Mouse (Mus musculus) hindbrain, embryonic 12.5 days (tissue): ENCODE measurements around the gene Slco1a5. TPM values are rescaled to one million over a fixed set of nuclear protein-coding genes. Genes with fewer than 3 reads are reported as not detected.
A peak's percentile ranks its signal among the peaks of the same experiment; 100 is the strongest.
"Not testable (repeated sequence)": the region's sequence is repeated elsewhere in the genome, so short reads cannot be mapped to it uniquely, and the experiment has no call there.

Experiments used
- ATAC-seq: fragments of 200-750 bp; cut with Nextera tagmentation; 2 replicates; pipeline ENCODE4 v1.8.0; 2017; ENCODE audit warnings: moderate TSS enrichment; ENCODE audit not compliant: low FRiP score
- H3K27ac ChIP-seq: fragments of 300-500 bp; sonication (generic); 2 replicates; pipeline ENCODE4 v1.5.1; 2016; ENCODE audit warnings: mild to moderate bottlenecking
- H3K27me3 ChIP-seq: fragments of 300-500 bp; sonication (generic); 2 replicates; pipeline ENCODE4 v1.6.1; 2016; ENCODE audit warnings: mild to moderate bottlenecking
- H3K36me3 ChIP-seq: fragments of 300-500 bp; sonication (generic); 2 replicates; pipeline ENCODE4 v1.6.1; 2016; ENCODE audit warnings: mild to moderate bottlenecking
- H3K4me1 ChIP-seq: fragments of 300-500 bp; sonication (generic); 2 replicates; pipeline ENCODE4 v1.6.1; 2016
- H3K4me2 ChIP-seq: fragments of 300-500 bp; sonication (generic); replicated peaks from 2 replicates; pipeline ENCODE4 v1.6.1; 2016; ENCODE audit warnings: mild to moderate bottlenecking
- H3K4me3 ChIP-seq: fragments of 300-500 bp; sonication (generic); 2 replicates; pipeline ENCODE4 v1.5.1; 2016; ENCODE audit warnings: mild to moderate bottlenecking
- H3K9ac ChIP-seq: fragments of 300-500 bp; sonication (generic); 2 replicates; pipeline ENCODE4 v1.6.1; 2016; ENCODE audit warnings: mild to moderate bottlenecking, moderate library complexity
- H3K9me3 ChIP-seq: fragments of 300-500 bp; sonication (generic); replicated peaks from 2 replicates; pipeline ENCODE4 v1.6.1; 2016; ENCODE audit warnings: mild to moderate bottlenecking
- WGBS: fragments of 180-500 bp; shearing (Covaris S2); methylation state at CpG from one replicate; pipeline ENCODE4 v1.1.7; 2016; 5-methylcytosine and 5-hydroxymethylcytosine counted together
- polyA plus RNA-seq: library from polyadenylated mRNA; unstranded; fragments of >200 nt; fragmentation: Nextera tagmentation; extraction: Ambion mirVana; gene quantifications from 2 replicates; pipeline ENCODE4 v1.2.1, GENCODE M21; 2016

Gene Slco1a5
- 0.46 and 0.83 TPM in 2 replicates for polyA plus RNA-seq

DNA sequence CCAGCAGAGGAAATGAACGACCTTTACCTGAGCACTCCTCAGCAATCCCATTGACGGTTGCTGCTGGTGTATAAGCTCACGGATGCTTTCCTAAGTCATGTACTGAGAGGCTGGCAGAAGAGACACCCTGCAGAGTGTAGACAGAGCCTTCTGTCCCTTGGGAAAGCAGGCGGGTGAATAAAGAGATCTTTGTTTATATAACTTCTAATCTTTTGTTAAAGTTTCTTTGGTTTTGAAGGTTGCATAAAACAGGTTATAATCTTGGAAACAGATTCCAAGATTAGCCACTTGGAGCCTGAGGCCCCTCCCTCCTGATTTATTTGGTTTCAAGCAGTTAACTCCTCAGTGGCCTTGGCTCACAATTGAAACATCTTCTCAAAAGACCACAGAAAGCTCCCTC is at the start of gene Slco1a5:
TSS of gene Slco1a5 (minus strand) at position 101 of the 400 bp plus-strand sequence.
- Histone ChIP-seq H3K36me3 (no peaks in the 10 kb centered on the region), H3K9ac (no peak within 1 kb of the TSS), H3K4me1 (0 out of 2 replicates have a peak, but pooled peaks cover 3% of the 10 kb centered on the region), H3K4me2 (no peak within 1 kb of the TSS), H3K4me3 (no peak within 1 kb of the TSS), H3K27me3 (no peaks in the 10 kb centered on the region), H3K9me3 (no peaks in the 10 kb centered on the region), H3K27ac (no peak within 1 kb of the TSS)
- ATAC-seq: no peak
- 16% methylated on average over 4 of the region's 4 CpGs for WGBS

DNA sequence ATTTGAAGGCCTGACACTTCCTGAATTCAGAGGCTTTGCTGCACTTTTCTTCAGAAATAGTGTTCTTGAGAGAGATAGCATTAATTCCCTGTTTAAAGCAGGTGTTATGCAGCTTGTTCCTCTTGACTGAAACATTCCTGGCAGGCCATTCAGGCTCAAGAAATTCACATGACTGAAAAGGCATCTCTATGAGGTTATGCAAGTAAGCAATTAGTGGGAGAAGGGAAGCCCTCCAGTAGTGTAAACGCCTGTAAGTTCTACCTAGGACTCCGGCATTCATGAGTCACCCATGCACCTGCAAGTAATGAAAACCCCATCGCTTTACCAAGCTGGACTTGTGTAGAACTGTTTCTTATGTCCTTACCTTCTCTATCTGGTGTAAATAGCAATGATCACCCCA is 46.8 kb upstream of the Slco1a5 start:
- no peaks in the 10 kb centered on the region for H3K27me3 ChIP-seq
- no peaks in the 10 kb centered on the region for H3K9me3 ChIP-seq
- no peak for ATAC-seq
- no peak overlapping the region for H3K4me3 ChIP-seq
- no peaks in the 10 kb centered on the region for H3K4me1 ChIP-seq
- no peak overlapping the region for H3K27ac ChIP-seq
- 91% methylated on average over 3 of the region's 3 CpGs for WGBS
- H3K9ac ChIP-seq: no peak overlapping the region
- H3K36me3 ChIP-seq: peaks cover 75% of the 10 kb centered on the region
- H3K4me2 ChIP-seq: no peak overlapping the region

- H3K36me3 ChIP-seq: peaks cover 75% of the 10 kb centered on the region
- no peak overlapping the region for H3K27ac ChIP-seq
- no peaks in the 10 kb centered on the region for H3K4me1 ChIP-seq
- ATAC-seq: no peak
- H3K4me2 ChIP-seq: no peak overlapping the region
- WGBS: 88% methylated on average over 3 of the region's 3 CpGs
- H3K4me3 ChIP-seq: no peak overlapping the region
- no peaks in the 10 kb centered on the region for H3K9me3 ChIP-seq
- H3K27me3 ChIP-seq: no peaks in the 10 kb centered on the region
- H3K9ac ChIP-seq: no peak overlapping the region
Measured at GRCm38 (mm10) chr6:142367565-142367964, 44.8 kb upstream of the Slco1a5 start.

GRCm38 (mm10) chr6:142366473-142367018 is 43.8 kb upstream of the Slco1a5 start:
- Histone ChIP-seq H3K9ac (no peak overlapping the region), H3K4me1 (no peaks in the 10 kb centered on the region), H3K4me3 (no peak overlapping the region), H3K36me3 (peaks cover 73% of the 10 kb centered on the region), H3K4me2 (no peak overlapping the region), H3K27ac (no peak overlapping the region), H3K27me3 (no peaks in the 10 kb centered on the region), H3K9me3 (no peaks in the 10 kb centered on the region)
- ATAC-seq: no peak
- WGBS: 92% methylated on average over 10 of the region's 10 CpGs

- Histone ChIP-seq H3K9me3 (no peaks in the 10 kb centered on the region), H3K27ac (no peak overlapping the region), H3K4me1 (no peaks in the 10 kb centered on the region), H3K27me3 (no peaks in the 10 kb centered on the region), H3K9ac (no peak overlapping the region), H3K4me3 (no peak overlapping the region), H3K36me3 (peaks cover 77% of the 10 kb centered on the region), H3K4me2 (no peak overlapping the region)
- WGBS: 88% methylated on average over 8 of the region's 8 CpGs
- no peak for ATAC-seq
Measured at GRCm38 (mm10) chr6:142365742-142366472, 43.1 kb upstream of the Slco1a5 start.

GRCm38 (mm10) chr6:142363019-142363576 is 40.3 kb upstream of the Slco1a5 start:
- no peak overlapping the region for H3K9ac ChIP-seq
- no peak overlapping the region for H3K27ac ChIP-seq
- no peaks in the 10 kb centered on the region for H3K9me3 ChIP-seq
- H3K27me3 ChIP-seq: no peaks in the 10 kb centered on the region
- WGBS: 74% methylated on average over 9 of the region's 9 CpGs
- no peak overlapping the region for H3K4me3 ChIP-seq
- H3K4me1 ChIP-seq: no peaks in the 10 kb centered on the region
- H3K36me3 ChIP-seq: peaks cover 82% of the 10 kb centered on the region
- no peak overlapping the region for H3K4me2 ChIP-seq
- no peak; the same call in 1 of the 2 replicates for ATAC-seq

DNA sequence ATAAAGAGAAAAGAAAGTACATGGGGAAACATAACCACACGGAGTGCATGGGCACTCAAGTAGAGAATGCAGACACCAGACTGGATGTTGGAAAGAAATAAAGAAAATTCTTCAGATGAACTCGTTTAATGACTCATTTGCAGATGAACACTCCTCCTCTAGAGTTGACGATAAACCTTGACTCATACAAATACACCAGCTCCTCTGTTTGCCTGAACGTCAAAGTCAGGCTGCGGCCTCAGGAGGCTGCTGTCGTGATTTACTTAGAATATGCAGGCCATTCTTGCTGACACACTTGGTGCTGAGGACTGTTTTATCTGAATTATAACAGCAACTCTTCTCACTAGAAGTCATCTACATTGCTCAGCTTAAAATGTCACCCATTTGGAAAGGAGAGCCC is 39.3 kb upstream of the Slco1a5 start:
- Histone ChIP-seq H3K27ac (no peak overlapping the region), H3K4me3 (no peak overlapping the region), H3K36me3 (peaks cover 80% of the 10 kb centered on the region), H3K9me3 (no peaks in the 10 kb centered on the region), H3K4me2 (no peak overlapping the region), H3K9ac (no peak overlapping the region), H3K27me3 (no peaks in the 10 kb centered on the region), H3K4me1 (no peaks in the 10 kb centered on the region)
- 96% methylated on average over 6 of the region's 6 CpGs for WGBS
- no peak for ATAC-seq

DNA sequence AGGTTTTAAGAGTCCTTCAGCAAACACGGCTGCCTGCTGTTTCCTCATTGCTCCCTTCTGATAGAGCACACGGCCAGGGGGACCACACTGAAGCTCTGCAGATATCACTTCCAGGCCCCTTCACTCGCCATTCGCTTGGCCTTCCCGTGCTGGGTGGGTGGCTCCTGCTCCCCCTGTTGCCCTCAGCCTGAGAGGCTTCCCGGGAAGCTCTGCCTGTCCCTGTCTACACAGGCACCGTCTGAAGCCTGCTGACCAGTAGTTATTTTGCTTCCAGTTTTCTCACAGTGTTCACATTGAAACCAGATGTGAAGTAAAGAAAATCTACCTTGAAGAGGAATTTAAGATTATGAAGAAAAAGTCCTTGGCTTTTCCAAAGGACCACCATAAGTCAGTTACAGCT is 34.3 kb upstream of the Slco1a5 start:
- Histone ChIP-seq H3K36me3 (peaks cover 83% of the 10 kb centered on the region), H3K4me1 (no peaks in the 10 kb centered on the region), H3K27me3 (no peaks in the 10 kb centered on the region), H3K27ac (no peak overlapping the region), H3K9ac (no peak overlapping the region), H3K4me3 (no peak overlapping the region), H3K4me2 (no peak overlapping the region), H3K9me3 (no peaks in the 10 kb centered on the region)
- 69% methylated on average over 7 of the region's 7 CpGs for WGBS
- ATAC-seq: no peak

DNA sequence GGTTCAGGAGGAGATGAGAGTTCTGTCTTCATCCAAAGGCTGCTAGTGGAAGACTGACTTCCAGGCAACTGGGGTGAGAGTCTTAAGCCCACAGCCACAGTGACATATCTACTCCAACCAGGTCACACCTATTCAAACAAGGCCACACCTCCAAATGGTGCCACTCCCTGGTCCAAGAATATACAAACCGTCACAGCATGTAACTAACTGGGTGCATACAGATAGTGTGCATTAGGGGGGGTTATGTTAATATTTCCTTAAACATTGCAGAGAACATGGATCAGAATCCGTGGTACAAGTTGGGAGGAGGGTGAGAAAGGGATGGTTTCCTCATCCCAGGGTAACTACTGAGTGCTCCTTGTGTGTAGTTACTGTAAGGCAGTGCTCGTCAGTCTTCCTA is 29.3 kb upstream of the Slco1a5 start:
- H3K27ac ChIP-seq, ATAC-seq, H3K4me3 ChIP-seq, H3K9me3 ChIP-seq, H3K4me2 ChIP-seq, H3K27me3 ChIP-seq, H3K4me1 ChIP-seq, H3K9ac ChIP-seq: not testable (repeated sequence)
- H3K36me3 ChIP-seq: peaks cover 63% of the 10 kb centered on the region
- 96% methylated on average over 3 of the region's 3 CpGs for WGBS

DNA sequence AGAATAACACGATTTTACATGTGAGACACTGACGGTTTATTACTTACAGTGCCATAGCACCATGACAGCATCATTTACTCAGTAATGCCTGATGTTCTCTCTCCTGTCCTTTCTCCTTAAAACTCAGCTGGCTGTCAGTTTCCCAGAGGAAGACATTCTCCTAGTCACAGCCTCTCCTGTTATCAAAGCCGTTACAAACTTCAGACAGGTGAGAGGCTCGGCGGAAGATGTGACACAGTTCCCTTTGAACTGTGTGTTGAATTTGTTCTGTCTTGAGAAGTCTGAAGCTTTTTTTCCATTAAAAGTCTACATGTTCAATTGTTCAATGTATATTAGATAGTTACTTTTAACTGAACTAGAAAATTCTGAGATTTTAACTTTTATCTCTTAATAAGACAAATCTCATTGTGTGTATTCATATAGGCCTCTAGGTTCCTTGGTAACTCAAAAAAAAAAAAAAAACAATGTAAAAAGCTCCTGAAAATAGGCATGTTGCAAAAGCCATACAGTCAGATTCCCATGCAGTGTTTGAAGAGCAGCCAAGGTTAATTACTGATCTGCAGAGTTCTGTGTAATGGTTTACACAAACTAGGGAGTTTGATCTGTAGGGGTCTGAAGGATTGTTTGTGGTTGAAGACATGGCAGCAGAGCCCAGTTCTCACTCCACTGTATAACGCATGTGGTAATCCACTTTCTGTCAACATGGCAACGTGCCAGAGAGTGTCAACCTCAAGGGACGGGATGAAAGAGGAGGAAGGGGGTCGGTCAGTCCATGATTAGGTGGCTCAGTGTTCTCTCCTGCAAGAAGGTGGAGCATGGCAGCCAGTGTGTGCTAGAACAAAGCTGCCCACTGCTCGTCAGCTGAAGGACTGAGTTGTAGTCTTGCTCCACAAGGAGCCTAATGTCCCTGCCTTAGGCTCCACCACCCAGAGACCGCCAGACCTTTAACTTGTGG is 24.9 kb upstream of the Slco1a5 start:
- H3K36me3 ChIP-seq: peaks cover 30% of the 10 kb centered on the region
- no peaks in the 10 kb centered on the region for H3K27me3 ChIP-seq
- no peak for ATAC-seq
- no peak overlapping the region for H3K9ac ChIP-seq
- no peaks in the 10 kb centered on the region for H3K9me3 ChIP-seq
- H3K27ac ChIP-seq: no peak overlapping the region
- 87% methylated on average over 11 of the region's 11 CpGs for WGBS
- H3K4me2 ChIP-seq: no peak overlapping the region
- H3K4me1 ChIP-seq: 0 out of 2 replicates have a peak, but pooled peaks cover 10% of the 10 kb centered on the region
- no peak overlapping the region for H3K4me3 ChIP-seq

DNA sequence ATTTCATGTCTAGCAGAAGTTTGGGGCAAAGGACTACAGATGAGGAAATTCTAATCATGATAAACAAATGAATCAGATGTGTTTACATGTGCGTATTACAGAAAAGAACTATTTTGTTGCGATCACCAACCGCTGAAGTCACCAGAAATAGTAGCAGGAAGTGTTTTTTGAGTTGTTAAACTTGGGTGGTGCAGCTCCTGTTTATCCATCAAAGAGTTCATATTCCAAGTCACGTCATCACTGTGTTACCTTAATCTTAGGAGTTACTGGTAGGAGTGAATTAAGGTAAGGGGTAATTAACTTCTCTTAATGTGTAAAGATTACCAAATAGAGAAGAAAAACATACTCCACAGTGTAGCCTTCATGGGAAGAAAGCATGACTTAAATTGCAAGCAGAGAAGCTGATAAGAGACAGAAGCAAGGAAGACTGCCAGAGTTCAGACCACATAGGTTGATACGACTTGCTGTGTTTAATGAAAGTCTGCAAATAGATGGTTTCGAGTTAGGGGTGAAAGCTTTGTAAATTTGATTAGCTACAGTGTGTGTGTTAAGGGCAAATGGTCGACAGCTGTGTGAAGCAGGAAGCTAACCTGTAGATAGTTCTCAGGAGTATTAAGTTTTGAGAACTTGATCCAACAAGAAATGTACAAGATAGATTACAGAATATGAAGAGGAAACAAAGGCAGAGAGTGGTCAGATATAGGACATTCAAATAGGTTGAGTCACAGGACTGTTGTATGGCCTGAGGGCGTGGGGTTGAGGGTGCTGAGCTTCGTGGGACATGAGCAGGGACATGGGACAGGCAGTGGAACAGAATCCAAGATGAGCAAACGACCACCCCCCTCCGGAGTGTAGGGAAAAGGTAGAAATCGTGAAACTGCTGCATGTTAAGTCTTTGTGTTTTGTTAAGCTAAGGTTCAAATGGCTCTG is 23.7 kb upstream of the Slco1a5 start:
- Histone ChIP-seq H3K4me3 (peak overlapping the region; percentile 81), H3K4me1 (0 out of 2 replicates have a peak, but pooled peaks cover 10% of the 10 kb centered on the region), H3K27me3 (no peaks in the 10 kb centered on the region), H3K9ac (peak overlapping the region; percentile 73), H3K27ac (peak overlapping the region; percentile 88; the same call in 1 of the 2 replicates), H3K4me2 (peak overlapping the region; percentile 52), H3K36me3 (peaks cover 17% of the 10 kb centered on the region), H3K9me3 (no peaks in the 10 kb centered on the region)
- no peak for ATAC-seq
- 68% methylated on average over 12 of the region's 12 CpGs for WGBS
